Mouse (Mus musculus): ENCODE data around the gene Cfap73. TPM values are rescaled to one million over a fixed set of nuclear protein-coding genes. Genes with fewer than 3 reads are reported as not detected.

The Cfap73 gene
- total RNA-seq, 2 experiments from 2014 or later: 0.39 to 0.42 TPM

DNA sequence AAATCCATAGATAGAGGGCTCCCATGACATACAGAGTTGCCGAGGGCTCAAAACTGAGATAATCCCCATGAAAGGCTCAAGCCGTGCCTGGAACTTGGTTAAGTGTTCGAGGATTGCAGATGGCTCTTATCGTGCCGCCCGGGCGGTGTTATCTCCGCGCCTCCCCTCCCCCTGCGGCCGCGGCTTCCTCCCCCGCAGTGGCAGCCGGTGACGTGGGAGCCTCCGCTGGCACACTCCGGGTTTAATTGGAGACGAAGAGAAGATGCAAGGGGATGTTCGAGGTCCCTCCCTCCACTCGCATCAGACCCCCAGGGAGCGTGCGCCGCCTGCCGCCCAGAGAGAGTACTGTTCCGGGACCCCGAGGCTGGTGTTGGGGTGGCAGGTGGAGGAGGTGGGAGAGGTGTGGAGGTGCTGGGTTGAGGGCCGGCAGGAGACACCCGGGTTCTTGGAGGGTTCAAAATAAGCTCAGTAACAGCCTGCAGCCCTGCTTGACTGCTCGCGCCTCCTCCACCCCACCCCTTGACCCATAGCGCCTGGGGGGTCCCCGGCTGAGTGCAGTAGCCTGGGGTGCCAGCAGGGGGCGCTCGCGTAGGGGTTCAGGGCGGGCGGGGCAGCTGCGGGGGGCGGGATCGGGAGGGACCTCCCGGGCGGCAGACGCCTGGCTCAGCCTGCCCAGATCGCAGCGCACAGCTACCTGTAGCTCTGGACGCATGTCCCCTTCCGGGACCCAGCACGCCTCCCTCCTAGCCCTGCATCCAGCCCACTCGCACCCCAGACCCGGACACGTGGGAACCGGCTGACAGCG is 14.7 kb upstream of the Cfap73 start, which contains the start of gene Rasal1:
TSS of gene Rasal1 (plus strand) at position 244 of the 805 bp plus-strand sequence.
- DNase-seq (ENCODE audit: extremely low spot score in 1 of 2, low spot score in 1 of 2): peak; percentile 77 to 80

DNA sequence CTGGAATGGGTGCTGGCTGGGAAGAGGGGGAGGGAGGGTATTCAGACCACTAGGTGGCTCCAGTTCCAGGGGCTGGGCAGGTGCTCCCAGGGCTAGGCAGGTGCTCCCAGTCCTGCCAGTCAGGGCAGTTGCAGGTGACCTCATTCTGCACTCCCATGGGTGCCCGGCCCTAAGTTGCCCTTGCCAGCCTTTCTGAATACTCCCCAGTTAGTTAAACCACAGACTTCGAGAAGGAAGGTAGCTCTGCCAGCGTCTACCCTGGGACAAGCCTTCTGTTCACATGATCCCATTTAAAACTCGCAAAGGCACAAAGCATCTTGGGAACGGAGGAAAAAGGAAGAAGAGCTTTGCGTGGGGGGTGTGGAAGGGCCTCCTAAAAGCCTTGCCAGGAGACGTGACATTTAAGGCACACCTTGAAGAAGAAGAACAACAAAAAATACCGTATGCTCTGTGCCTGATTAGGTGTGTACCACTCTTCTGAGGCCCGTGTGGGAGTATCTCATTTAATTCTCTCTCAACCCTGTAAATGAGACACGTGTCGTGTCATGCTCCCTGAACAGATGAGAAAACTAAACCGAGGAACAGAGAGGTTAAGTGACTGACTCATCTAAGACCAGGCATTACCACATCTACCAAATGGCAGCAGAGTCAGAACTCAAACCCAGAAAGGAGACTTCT is 13.9 kb upstream of the Cfap73 start:
- DNase-seq (ENCODE audit: extremely low spot score in 1 of 2, low spot score in 1 of 2): no peak

- DNase-seq (ENCODE audit: extremely low spot score in 1 of 2, low spot score in 1 of 2): no peak
Observed at GRCm38 (mm10) chr5:120647361-120647760, 13.3 kb upstream of the Cfap73 start.

GRCm38 (mm10) chr5:120645851-120646250 is 11.8 kb upstream of the Cfap73 start:
- DNase-seq (ENCODE audit: extremely low spot score in 1 of 2, low spot score in 1 of 2): no peak

DNA sequence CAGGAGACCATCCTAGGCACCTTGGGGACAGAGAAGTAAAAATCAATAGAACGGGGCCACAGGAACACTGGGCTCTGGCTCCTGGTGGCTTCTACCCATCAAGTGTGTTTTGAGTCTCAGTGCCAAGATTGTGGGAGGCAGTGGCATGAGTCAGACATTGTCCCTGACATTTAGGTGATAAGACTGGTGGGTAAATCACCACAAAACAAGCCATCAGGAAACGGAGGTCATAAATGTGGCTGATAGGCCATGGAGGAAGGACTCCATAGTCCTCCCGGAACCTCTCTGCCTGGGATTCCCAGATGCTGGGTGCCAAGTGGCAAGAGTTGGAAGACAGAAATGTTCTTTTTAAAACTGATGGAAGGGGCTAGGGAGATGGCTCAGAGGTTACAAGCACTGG is 10.2 kb upstream of the Cfap73 start:
- DNase-seq (ENCODE audit: extremely low spot score in 1 of 2, low spot score in 1 of 2): no peak

GRCm38 (mm10) chr5:120643365-120644085 is 9.5 kb upstream of the Cfap73 start:
- DNase-seq (ENCODE audit: extremely low spot score in 1 of 2, low spot score in 1 of 2): no peak

DNA sequence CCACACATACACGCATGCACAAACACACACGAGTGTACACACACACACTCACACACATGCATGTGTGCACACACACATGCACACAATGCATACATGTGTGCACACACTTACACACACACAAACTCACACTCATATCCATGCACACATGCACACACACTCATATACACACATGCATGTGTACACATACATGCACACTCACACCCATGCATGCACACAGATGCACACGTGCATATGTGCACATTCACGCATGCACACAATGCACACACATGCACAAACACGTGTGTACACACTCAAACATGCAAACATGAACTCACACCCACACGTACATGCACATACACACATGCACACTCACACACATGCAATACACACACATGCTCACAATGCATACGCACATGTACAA is 6.1 kb upstream of the Cfap73 start:
- no peak for DNase-seq (ENCODE audit: extremely low spot score in 1 of 2, low spot score in 1 of 2)

- no peak for DNase-seq (ENCODE audit: extremely low spot score in 1 of 2, low spot score in 1 of 2)
Observed at GRCm38 (mm10) chr5:120635633-120636032, 1.6 kb upstream of the Cfap73 start.

GRCm38 (mm10) chr5:120634860-120635259 is 825 bp upstream of the Cfap73 start:
- DNase-seq (ENCODE audit: extremely low spot score in 1 of 2, low spot score in 1 of 2): no peak

DNA sequence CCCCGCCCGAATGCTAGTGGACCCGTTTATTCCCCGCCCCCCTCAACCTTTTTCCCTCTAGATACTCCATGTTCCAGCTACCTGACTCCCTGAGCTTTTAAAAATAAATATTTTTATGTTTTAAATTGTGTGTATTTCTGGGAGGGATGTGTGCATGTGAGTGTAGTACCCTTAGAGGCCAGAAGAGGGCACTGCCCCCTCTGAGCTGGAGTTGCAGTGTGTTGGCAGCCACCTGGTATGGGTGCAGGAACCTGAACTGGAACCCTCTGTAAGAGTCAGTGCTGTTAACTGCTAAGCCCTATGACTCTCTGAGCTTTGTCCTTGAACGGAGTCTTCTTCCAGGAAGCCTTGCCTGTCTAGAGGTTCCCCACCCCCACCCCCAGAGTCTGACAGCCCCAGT is 2.1 kb downstream of the Cfap73 start:
- no peak for DNase-seq (ENCODE audit: extremely low spot score in 1 of 2, low spot score in 1 of 2)

GRCm38 (mm10) chr5:120631128-120631527 is 2.9 kb downstream of the Cfap73 start:
- no peak for DNase-seq (ENCODE audit: extremely low spot score in 1 of 2, low spot score in 1 of 2)

- DNase-seq (ENCODE audit: extremely low spot score in 1 of 2, low spot score in 1 of 2): no peak
Observed at GRCm38 (mm10) chr5:120628624-120629023, 5.4 kb downstream of the Cfap73 start.

DNA sequence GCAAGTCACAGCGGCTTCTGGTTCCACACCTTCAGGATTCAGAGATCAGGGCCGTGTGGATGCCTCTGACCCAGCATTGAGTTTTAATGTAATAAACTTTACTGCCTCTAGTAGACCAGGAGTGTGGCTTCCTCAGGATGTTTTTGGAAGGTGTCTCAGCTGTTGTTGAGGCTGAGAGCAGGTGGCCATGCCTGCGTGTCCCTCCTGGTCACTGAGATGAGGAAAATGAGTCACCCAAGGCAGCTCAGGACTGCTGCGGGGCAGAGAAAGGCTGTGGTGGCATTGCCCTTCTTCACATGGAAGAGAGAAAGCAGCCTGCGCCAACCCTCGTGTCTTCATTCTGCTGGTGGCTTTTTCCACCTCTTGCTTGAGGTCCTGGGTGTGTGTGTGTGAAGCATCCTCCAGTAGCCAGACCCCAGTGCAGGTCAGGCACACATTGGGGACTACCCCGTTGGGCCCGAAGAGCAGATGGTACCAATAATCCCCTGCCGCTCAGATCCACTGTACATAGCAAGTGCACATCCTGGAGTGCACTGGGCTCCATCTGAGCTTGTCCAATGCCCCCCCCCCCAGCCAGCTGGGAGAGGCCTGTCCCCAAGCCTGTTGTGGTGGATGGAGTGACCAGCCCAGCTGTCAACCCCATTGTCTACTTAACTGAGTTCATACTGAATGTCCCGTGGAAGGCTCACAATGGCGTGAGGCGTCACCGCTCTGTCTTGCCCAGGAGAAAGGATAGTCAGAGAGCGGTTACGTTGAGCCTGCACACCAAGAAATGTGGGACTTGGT is 6.3 kb downstream of the Cfap73 start:
- no peak for DNase-seq (ENCODE audit: extremely low spot score in 1 of 2, low spot score in 1 of 2)

GRCm38 (mm10) chr5:120626399-120626798 is 7.6 kb downstream of the Cfap73 start:
- DNase-seq (ENCODE audit: extremely low spot score in 1 of 2, low spot score in 1 of 2): no peak

- DNase-seq (ENCODE audit: extremely low spot score in 1 of 2, low spot score in 1 of 2): no peak
Observed at GRCm38 (mm10) chr5:120624427-120624826, 9.6 kb downstream of the Cfap73 start.

GRCm38 (mm10) chr5:120622198-120622851 is 11.7 kb downstream of the Cfap73 start:
- DNase-seq (ENCODE audit: extremely low spot score in 1 of 2, low spot score in 1 of 2): no peak

DNA sequence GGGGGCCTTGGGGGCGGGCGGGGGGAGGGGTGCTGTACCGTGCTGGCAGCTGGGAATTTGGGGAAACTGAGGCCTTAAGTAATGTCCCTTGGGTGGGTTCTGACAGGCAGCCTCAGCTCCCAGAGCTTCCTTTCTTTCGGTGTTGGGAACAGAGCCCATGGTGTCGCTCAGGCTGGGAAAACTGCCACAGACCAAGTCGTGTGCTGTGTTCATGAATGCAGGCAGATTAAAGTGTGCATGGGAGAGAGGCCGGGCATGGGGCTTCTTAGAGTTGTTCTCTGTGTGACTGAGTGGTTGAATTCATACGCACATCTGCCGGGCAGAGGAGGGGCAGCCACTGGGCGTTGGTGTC is 12.2 kb downstream of the Cfap73 start:
- no peak for DNase-seq (ENCODE audit: extremely low spot score in 1 of 2, low spot score in 1 of 2)

GRCm38 (mm10) chr5:120621078-120621765 is 12.8 kb downstream of the Cfap73 start:
- DNase-seq (ENCODE audit: extremely low spot score in 1 of 2, low spot score in 1 of 2): no peak

DNA sequence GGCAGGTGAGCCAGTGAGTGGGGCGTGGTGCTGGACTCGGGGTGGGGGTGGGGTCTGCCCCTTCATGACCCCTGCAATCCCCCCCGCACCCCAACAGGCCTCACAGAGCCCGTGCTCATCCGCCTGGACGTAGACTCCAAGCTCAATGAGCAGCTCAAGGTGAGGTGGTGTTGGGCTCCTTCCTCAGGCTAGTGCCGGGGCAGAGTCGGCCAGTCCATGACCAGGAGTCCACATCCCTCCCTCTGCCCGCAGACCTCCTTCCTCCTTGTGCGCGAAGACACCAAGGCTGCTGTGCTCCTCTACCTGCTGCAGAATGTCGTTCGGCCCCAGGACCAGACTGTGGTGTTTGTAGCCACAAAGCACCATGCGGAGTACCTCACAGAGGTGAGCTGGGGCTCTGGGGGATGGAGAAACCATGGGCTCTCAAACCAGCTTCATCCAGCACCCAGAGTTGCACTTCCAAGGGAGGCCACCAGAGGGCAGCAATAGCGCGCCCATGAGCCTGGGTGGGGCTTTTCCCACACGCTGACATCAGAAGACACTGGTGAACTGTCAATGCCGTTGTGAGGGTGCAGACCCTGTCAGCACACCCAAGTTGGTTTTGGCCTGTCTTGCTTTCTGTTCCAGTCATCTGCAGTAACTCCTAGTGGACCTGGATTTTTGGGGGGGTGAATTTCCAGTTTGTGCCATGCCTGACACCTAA is 13.5 kb downstream of the Cfap73 start:
- DNase-seq (ENCODE audit: extremely low spot score in 1 of 2, low spot score in 1 of 2): peak; percentile 88 to 96
